Mouse (Mus musculus): ENCODE results near the gene Hoxd8.

The Hoxd8 gene

GRCm38 (mm10) chr2:74670632-74671188, 33.7 kb upstream of the Hoxd8 start:
- no peak for DNase-seq

DNA sequence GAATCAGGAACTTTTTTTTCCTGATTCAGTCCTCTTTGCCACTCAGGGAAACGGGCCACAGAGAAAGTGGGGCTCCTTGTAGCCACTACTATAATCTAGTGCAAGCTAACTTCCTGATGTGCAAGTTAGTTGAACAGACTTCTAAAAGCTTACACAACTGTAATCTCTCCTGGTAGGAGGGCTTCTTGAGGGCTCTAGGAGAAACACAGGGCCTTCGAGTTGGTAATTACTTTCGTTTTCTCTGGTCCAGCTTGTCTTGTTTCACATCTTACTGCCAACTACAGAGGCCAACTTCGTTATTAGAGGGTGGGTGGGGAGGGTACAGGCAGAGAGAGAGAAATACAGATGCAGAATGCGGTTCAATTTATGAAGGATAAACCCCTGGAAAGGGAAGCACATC, 32.6 kb upstream of the Hoxd8 start:
- no peak for DNase-seq

DNA sequence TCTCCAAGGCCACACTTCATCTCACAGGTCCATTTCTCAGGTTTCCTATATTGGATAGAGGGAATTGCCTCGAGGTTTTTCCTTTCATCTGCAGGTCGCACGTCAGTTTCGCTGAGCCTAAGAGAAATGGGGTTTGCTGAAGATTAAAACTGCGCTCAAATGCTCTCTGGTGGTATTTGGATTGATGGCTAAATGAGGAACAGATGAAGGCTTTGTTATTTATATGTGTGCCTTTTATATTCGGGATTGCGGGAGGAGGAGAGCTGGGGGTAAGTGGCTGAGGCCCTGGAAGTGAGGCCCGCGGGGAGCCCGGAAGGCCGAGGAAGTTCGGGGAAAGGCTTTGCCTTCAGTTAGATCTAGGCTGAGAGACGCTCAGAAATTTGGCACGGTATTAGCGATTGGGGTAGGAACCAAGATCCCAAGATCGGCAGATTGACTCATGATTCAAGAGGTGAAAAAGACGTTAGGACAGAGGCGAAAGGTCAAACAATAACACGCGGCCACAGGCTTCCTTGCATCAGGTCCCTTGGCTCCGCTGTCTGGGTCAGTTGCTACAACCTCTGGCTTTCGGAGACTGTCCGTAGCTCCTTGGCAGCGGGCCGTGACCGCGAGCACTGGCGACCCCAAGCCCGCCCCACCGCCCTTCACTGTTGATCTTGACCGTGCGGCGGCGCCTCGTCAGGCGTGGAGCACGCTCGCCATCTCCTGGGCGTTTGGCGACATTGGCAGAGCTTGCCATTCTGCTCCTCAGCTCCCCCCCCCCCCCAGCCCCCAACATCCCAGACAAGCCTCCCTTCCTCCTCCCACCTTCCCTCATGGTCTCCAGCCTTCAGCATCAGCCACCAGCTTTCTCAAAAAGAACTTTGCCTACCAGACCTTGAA, 31.7 kb upstream of the Hoxd8 start:
- DNase-seq = peak; percentile 80 to 84

- DNase-seq = no peak
Measured at GRCm38 (mm10) chr2:74673835-74674425, 30.5 kb upstream of the Hoxd8 start.

- DNase-seq = no peak
Measured at GRCm38 (mm10) chr2:74674881-74675665, 29.3 kb upstream of the Hoxd8 start, which contains the start of gene Hoxd12. Hoxd12 (plus strand) TSS chr2:74675013.

- DNase-seq = no peak
Measured at GRCm38 (mm10) chr2:74675666-74676282, 28.6 kb upstream of the Hoxd8 start.

- DNase-seq = no peak
Measured at GRCm38 (mm10) chr2:74676376-74677052, 27.9 kb upstream of the Hoxd8 start.

- DNase-seq = no peak
Measured at GRCm38 (mm10) chr2:74677106-74677505, 27.3 kb upstream of the Hoxd8 start.

GRCm38 (mm10) chr2:74678891-74679595, 25.4 kb upstream of the Hoxd8 start, which contains the start of gene Hoxd11:
Hoxd11 (plus strand) TSS chr2:74679557.
- no peak for DNase-seq

DNA sequence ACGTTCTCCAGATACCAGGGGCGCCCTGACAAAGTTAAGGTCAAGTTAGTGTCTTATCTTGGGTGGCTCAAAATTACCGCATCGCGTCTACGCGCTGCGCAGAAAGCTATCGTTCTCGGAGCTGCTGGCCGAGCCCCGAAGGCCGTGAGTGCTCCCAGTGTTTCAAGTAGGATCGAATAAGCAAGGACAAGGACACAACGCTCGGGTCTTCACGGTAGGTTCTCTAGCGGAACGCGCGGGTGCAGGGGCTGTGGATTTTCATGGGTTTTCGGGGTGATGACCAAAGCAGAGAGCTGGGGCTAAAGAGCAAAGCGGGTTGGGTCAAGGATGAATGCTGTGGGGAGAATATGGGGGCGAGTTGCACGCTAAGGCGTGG, 24.8 kb upstream of the Hoxd8 start:
- no peak for DNase-seq

- no peak for DNase-seq
Measured at GRCm38 (mm10) chr2:74679980-74680379, 24.4 kb upstream of the Hoxd8 start.

- DNase-seq = no peak
Measured at GRCm38 (mm10) chr2:74680561-74681398, 23.6 kb upstream of the Hoxd8 start.

DNA sequence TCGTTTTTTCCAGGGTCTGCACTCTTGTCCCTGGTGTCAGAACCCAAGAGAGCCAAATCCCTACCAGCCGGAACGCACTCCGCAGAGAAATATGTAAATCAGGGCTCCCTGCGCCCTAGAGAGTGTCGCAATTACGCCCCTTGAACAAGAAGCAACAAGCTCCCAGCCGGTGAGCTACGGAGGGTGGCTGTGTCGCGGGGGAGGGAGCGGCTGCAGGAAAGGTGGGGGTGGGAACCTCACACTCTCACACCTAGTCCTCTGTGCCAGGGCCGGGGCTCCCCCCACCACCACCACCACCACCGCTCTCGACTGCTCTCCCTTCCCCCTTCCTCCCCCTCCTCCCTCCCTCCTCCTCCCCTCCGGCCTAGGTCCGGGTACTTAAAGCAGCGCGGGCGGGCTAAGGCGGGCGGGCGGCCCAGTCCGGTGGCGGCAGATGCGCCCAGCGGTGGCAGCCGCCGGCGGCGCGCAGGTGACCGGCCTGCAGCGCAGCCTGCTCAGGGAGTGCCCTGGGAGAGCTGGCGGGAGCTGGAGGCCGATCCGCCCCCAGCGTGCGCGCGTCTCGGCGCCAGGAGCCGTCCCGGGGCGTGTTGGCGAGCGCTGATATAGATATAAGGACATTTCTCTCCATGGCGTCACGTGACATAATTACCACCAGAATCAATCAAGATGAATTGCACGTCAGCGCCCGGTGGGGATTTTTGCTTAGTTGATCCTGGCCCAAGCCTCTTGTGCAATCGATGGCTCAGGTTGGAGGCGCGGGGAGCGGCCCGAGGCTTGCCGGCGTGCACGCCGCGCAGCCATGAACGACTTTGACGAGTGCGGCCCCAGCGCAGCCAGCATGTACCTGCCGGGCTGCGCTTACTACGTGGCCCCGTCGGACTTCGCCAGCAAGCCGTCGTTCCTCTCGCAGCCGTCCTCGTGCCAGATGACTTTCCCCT, 22.6 kb upstream of the Hoxd8 start:
- no peak for DNase-seq

GRCm38 (mm10) chr2:74682796-74683195, 21.6 kb upstream of the Hoxd8 start:
- no peak for DNase-seq

DNA sequence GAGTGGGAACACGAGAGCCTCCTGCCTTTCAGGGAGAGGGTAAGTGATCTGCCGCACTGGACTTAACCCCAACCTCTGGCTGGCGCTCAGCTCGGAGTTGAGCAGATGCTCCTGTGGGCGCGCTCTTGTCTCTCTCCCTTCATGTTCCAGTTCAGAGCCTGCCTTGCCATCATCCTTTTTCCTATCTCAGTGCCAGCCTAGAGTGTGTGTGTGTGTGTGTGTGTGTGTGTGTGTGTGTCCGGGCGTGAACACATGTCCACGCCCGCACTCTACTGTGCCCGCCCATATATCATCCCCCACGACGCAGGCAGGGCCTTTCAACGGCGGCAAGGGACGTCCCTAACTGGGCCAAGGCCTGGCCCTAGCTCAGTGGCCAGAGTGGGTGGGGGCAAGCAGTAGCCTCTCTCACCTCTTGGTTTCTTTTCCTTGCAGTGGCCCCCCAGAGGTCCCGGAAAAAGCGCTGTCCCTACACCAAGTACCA, 20.9 kb upstream of the Hoxd8 start:
- DNase-seq = no peak

DNA sequence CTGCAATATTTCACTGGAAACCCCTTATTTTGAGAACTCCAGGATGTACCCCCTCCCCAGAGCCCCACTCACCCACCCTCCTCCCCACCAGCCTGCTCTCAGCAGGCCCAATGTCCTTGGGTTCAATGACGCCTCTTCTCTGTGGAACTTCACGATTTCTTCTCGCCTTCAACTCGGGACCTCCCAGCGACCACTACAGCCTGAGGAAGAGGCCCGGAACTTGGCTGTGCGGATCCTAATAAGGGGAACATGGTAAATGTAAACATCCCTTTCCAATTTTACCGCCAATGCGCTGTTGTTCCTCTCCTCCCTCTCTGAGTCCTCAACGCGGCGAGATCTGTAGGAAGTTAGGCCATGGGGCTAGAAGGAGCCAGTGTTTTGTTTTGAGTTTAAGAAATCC, 20.3 kb upstream of the Hoxd8 start:
- DNase-seq = no peak

GRCm38 (mm10) chr2:74685059-74685603, 19.3 kb upstream of the Hoxd8 start:
- no peak for DNase-seq

- DNase-seq = peak in 1 of 2 experiments; percentile 73
Measured at GRCm38 (mm10) chr2:74686301-74686987, 18.0 kb upstream of the Hoxd8 start.
